Mouse (Mus musculus) MEL (cell line): ENCODE measurements at regions not wholly inside any gene's neighbourhood (a gene's known extent, or its start where the extent isn't known, plus 50 kb on each side); places are given as distances from the start of the nearest gene placed in this dataset.

Experiments used
- BHLHE40 ChIP-seq: IDR thresholded peaks from 2 replicates; pipeline ENCODE4 v1.6.1; 2012; ENCODE audit warnings: low read depth, mild to moderate bottlenecking, inconsistent platforms, low read length, improper control_type of control experiment, borderline replicate concordance
- CHD1 ChIP-seq: IDR thresholded peaks from 2 replicates; pipeline ENCODE4 v1.6.1; 2012; ENCODE audit warnings: low read depth, mild to moderate bottlenecking, inconsistent platforms, low read length, improper control_type of control experiment
- CTCF ChIP-seq, 3 experiments: IDR thresholded peaks in 2 of 3; conservative IDR thresholded peaks in 1 of 3; 2 replicates each; pipeline ENCODE4 v1.5.1; 2011 to 2012; ENCODE audit warnings: low read length in 3 of 3, low read depth in 2 of 3, mild to moderate bottlenecking in 2 of 3, improper control_type of control experiment in 1 of 3, inconsistent platforms in 1 of 3, mixed read lengths in 1 of 3, moderate library complexity in 1 of 3; ENCODE audit not compliant: control insufficient read depth in 1 of 3, insufficient read depth in 1 of 3, poor library complexity in 1 of 3, severe bottlenecking in 1 of 3
- GATA1 ChIP-seq: IDR thresholded peaks from 2 replicates; pipeline ENCODE4 v1.6.1; 2011; ENCODE audit warnings: low read depth, low read length, improper control_type of control experiment
- HCFC1 ChIP-seq: IDR thresholded peaks from 2 replicates; pipeline ENCODE4 v1.6.1; 2012; ENCODE audit warnings: low read depth, mild to moderate bottlenecking, inconsistent platforms, low read length, improper control_type of control experiment, moderate library complexity
- MAZ ChIP-seq: IDR thresholded peaks from 2 replicates; pipeline ENCODE4 v1.6.1; 2012; ENCODE audit warnings: low read depth, mild to moderate bottlenecking, inconsistent platforms, low read length, improper control_type of control experiment
- POLR2AphosphoS2 ChIP-seq: IDR thresholded peaks from 2 replicates; pipeline ENCODE4 v1.6.1; 2011; ENCODE audit warnings: low read length, improper control_type of control experiment
- UBTF ChIP-seq: IDR thresholded peaks from 2 replicates; pipeline ENCODE4 v1.6.1; 2012; ENCODE audit warnings: low read depth, mild to moderate bottlenecking, inconsistent platforms, low read length, improper control_type of control experiment, moderate library complexity, borderline replicate concordance; ENCODE audit not compliant: insufficient read depth

- no peak for TF ChIP-seq POLR2AphosphoS2
- TF ChIP-seq CTCF (IDR thresholded peaks at IDR 0.05 in 2 of 3, conservative IDR thresholded peaks at IDR 0.05 in 1 of 3; ENCODE audit: control insufficient read depth in 1 of 3, insufficient read depth in 1 of 3, low read depth in 2 of 3, low read length in 3 of 3, poor library complexity in 1 of 3, severe bottlenecking in 1 of 3), result no peak
- no peak for TF ChIP-seq CHD1
- peak; percentile 57 for TF ChIP-seq GATA1
- no peak for TF ChIP-seq BHLHE40
- TF ChIP-seq UBTF, result no peak
- TF ChIP-seq MAZ, result no peak
- no peak for TF ChIP-seq HCFC1
Observed at GRCm38 (mm10) chr3:115818734-115819133, 68.9 kb upstream of the Dph5 start.
